Mouse (Mus musculus) ZHBTc4 (cell line): ENCODE measurements at regions not wholly inside any gene's neighbourhood (a gene's known extent, or its start where the extent isn't known, plus 50 kb on each side); places are given as distances from the start of the nearest gene placed in this dataset.
A peak's percentile ranks its signal among the peaks of the same experiment; 100 is the strongest.

Experiments used
- DNase-seq: peaks from one replicate; pipeline ENCODE4 v3.0.0-alpha.2; 2011; ENCODE audit warnings: low read depth, low spot score

DNA sequence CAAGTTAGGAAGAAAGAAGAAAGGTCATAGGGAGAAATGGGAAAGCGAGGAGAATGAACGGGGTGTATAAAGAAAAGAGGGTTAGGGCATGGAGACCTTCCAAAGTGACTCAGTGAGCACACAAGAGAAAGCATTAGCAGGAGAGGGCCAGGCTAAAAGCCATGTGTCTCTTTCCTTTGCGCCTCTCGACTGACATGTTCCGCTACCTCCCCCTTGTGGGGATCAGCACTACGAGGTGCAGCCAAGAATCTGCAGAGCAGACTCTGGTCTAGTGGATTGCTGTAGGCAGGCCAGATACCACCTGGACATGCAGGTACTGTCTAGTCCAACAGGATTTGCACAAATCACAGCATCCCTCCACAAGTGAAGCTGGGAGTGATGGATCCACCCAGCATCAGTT lies 54.0 kb downstream of the Kcna5 start:
- DNase-seq = peak; percentile 17

DNA sequence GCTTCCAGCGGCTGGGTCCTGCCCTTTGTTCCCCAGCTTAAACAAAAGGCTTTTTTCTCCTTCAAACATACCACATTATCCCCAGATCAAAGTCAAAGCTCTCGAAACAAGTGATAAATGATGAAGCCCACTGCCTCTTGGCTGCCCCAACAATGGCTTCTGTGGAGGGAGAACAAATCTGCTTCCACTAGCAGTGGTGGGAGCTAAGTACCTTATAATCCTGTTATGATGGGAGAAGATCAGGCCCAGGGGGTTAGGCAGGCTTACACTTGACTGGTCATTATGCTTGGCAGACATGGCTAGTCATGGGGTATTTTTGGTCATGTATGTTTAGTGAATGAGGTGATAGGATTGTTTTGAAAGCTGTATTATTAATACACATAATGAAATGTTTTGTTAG lies 57.7 kb downstream of the Kcna5 start:
- no peak for DNase-seq

DNA sequence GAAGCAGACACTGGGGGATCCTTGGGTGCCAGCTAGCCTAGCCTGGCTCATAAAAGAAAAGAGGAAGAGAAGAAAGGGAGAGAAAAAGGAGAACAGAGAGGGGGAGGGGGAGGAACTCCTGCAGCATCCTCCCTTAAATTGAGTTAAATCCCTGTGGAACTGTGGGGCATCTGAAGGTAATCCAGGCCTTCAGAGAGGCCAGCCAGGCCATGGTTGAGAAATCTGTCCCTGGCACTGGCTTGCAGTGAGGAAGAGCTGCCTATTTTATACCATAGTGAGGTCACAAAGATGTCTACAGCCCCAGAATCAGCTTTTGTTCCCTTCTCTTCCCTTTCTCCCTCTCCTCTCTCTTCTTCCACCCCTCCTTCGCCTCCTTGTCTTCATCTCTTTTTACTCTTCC lies 58.5 kb downstream of the Kcna5 start:
- DNase-seq = no peak

DNA sequence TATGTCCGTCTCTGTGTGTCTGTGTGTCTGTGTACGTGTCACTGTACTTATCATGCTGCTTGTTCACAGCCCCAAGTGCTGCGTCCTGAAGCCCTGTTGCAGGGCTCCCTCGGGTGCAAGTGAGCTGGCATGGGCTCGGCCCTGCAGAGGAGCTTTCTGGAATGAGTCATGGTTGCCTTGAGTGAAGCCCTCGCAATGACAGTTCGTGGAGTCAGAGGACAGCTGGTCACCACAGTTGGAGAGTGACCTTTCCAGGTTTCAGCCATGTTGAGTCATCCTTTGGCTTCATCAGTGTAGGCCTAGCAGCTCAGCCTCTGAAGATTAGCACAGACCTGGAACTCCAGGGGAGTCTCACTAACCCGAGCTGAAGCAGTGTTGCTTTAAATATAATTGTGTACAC lies 59.7 kb downstream of the Kcna5 start:
- DNase-seq = no peak

DNA sequence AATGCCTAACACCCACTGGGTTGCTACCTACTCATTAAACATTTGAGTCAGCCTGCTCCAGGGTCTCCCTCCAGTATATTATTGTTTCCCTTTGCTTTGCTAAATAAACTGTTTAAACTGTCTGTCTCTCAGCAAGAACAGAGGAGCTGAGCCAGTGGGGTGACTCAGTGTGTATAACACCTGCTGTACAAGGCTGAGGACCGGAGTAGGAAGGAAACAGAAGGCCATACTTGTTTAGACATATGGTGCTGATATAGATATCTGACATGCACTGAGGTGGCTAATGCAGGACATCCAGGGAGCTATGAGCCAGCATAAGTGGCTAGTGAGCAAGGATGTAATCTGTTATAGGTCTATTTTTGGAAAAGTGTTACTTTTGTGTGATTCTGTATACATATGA lies 81.5 kb downstream of the Kcna5 start:
- no peak for DNase-seq

DNA sequence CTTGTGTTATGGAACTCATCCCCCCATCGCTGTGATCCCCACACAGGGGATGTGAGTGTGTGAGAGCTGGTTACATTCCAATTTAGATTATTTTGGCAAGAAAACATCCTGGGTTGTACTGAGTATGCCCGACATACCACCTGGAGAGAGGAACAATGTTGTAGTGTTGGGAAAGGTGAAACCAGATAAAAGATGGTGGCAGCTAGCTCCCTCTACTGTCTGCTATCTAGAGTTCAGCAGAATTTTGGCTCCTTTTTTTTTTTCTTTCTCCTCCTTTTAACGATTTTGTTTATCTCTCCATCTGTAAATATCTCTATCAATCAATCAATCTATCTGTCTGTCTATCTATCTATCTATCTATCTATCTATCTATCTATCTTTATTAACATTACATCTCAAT lies 89.7 kb downstream of the Kcna5 start:
- DNase-seq = peak; percentile 26

DNA sequence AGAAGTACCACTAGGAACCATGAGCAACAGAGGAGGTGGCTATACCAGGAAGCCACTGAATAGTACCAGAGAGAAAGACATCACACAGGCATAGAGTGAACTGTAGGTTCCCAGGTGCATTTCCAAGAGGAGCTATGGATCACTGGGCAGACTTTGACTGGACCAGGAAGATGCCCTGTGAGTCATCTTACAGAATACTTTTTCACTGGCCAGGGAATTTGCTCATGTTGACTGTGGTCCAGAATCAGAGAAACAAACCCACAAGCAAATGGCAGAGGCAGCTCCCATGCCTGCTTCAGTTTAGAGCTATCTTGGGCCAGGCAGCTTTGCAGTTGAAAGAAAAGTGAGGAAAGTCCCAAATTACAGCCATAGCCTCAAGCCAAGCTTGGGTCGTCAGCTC lies 95.0 kb downstream of the Kcna5 start:
- no peak for DNase-seq

DNA sequence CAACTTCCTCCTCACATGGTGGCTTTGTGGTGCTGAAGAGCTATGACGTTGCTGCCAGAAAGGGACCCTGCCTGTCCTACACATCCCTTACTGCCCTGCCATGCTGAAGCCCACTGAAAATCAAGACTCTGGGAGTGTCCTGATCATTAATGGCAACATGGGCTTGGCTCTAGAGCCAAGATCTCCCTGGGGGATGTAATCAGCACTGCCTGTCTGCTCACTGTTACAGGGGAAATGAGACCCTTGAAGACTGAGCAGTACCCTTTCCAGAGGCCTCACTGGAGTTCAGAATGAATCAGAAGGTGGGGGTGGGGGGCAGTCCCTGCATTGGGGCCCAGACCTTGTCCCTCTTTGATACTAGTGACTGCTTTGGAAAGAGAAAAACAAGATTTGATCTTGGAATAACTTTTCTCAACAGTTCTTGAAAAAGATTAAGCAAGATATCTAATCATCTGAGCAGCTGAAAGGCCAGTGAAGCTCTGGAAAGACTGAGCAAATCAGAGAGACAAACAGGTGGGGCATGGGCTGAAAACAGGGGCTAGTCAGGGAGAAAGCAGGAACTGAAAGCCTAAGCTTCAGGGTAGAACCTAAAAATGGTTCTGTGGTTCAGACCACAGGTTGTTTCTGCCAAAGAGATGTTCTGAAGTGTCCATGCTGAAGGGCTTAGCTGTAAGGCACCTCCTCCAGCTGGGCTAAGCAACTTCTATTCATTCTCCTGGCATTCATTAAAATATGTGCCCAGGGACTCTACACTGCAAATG lies 97.1 kb downstream of the Kcna5 start:
- no peak for DNase-seq

DNA sequence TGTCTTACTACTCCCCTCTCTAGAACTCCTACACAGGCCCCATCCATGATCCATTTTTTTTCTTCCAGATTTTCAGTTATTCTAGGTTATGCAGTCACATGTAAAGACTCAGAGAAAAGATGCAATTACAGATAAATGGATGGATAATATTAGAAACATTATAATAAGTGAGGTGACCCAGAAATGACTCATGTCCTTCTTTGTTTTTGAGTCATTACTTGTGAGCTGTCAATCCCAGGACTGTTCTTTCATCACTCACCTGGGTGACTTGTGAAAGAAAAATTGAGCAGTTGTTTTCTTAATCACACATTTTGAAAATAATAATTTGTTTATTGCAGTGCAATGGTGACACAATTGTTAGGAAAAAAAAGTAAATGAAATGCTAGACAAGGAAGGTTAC lies 108.0 kb downstream of the Kcna5 start:
- no peak for DNase-seq

DNA sequence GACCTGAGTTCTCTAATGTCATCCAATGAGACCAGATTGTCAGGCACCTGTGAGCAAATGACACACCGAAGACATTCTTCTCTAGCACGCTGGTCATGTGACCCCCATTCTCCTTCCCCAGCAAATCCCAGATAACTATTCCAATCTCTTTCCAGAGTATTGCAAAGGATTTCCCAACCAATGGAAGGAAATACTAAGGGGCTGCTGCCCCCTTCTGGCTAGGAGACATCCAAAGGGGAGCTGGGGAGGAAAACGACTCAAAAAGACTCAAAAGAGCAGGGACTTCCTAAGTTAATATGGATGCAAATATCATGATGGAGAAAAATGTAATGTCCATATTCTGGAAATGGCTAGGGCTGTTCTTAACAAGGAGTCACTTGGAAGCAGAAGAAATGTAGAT lies 129.5 kb downstream of the Kcna5 start:
- DNase-seq = peak; percentile 22

DNA sequence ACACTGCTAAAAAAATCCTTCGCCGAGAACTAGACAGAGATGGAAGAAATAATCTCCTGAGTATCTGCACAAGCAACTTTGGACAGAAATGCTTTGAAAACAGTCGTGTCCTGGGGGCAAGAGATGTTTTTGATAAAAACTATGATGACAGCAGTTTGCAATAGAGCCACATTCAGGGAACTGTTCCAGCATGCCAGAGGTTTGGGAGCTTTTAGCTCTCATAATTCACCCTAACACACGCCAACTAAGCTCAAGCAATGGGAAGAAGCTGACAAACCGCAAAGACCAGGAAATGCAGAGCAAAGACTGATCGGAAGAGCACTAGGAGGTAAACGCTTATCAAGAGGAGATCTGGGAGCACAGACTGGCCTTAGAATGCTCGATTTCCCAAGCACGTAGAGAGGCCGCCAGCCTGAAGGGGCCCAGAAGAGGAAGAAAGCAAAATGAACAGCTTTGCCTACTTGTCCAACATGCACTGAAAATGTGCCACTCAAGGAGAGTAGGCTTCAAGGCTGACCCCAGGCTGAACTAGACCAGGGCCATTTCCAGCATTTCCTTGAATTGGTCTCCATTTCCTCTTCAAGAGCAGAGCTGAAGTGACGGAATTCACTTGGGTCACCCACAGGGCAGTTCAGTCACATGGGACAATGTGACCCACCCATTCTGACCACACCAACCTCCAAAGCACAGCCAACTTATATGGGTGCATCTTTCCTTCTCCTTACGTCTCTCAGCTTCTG lies 130.7 kb downstream of the Kcna5 start:
- DNase-seq = no peak

DNA sequence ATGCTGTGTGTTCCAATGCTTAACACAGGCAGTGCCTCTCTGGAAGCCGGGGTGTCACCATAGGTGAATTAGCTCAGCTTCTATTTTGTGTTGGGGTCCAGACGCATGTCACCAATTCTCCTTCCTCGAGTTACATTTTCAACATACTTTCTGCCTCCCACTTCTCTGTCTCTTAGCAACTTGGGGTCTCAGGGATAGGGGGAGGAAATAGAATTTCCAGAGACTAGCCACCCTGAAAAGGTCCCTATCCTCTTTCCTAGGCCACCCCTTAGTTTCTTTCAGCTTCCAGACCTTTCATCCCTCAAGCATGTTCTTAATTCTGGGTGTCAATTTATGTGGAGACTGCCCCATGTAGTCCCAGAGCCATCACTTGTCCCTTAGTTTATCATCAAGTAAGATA lies 135.6 kb downstream of the Kcna5 start:
- no peak for DNase-seq

DNA sequence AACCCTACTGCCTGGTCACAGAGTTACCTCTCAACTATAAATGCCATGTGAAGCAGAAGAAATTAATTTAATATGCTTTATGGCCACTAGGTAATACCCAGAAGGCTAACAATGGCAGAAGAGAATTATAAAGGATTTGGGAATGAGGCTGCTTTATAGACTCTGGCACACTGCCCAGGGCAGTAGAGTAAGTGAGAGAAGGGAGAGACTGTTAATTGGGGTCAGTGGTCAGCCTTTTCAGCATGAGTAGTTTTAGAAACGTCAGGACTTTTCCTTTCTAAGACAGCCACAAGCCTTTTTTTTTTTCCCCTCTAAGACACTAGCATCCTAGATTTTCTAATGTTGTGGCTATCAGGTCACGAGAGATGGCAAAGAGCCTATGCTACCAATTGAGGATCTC lies 136.6 kb downstream of the Kcna5 start:
- no peak for DNase-seq

DNA sequence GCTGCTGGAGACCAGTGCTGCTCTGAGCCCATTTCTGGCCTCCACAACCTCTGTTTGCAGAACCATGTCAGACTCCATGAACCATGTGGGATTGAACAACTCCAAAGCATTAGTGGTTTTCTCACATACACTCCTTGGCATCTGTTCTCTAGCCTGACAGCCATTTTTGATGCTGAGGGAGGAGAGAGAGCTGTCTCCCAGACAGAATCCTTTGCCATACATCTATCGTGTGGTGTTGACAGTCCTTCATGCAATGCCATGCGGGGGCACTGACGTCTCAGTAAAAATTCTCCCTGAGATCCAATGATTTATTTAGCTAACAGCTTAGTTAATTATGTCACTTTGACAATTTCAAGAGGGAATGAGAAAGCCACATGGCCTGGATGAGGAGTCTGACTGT lies 140.2 kb downstream of the Kcna5 start:
- DNase-seq = no peak

DNA sequence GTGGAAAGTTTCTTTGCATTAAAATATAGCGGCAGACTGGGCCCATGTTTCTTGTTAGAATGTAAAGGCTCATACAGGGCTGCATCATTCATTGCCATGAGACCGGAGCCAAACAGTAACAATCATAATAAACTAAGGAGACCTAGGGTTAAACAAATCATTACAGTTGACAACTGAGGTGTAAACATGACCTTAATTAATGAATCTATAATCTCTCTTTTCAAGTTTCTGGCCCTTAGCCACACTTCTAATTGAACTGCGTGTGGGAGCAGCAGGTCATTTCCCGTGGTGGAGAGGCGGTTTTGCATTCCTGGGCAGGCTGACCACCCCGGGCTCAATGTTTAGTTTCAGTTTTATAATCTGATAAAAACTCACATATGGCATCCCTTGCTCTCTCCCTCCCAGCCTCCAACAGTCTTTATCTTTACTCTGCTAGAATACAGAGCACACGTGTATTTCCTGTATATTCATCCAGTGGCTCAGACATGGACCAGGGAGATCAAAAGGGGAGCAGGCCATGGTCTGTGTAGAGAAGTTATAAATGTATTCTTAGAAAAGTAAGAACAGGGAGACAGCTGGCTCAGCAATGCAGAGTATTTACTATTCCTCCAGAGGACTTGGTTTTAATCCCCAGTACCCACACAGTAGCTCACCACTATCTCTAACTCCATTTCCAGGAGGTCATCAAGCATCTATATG lies 141.0 kb downstream of the Kcna5 start:
- DNase-seq = no peak

DNA sequence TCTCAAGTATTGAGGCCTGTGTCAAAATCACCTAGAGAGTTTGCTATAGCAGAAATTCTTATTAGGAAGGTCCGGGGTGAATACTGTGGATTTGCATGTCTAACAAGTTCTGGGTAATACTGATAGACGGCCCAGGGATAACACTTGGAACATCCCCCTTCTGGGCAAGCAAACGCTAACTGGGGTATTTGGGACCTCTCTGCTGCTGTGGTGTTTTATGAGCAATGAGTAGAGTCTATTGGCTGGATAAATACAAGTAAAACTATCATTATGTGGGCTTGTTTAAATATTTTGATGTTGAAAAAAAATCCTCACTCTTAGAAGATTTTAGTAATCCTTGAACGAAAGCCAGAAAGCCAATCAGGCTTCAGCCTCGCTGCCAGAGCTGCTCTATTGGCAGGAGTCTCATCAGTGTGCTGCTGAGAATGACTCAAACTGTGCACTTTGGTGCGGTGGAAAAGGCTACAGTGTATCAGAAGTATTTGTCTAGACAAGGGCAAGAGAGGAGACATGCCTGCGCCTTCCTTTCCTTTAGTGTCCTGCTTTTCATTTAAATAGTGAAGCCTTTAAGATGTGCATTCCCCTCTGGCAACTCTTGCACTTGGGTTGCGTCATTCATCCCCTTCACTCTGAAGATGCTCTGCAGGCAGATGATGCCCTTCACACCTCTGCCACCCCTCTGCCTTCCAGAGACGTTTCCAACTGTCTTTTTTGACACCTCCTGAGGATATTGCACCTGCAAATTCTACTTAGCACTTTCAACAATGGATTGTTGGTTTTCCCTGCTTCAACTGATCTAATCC lies 150.8 kb downstream of the Kcna5 start:
- DNase-seq = no peak

DNA sequence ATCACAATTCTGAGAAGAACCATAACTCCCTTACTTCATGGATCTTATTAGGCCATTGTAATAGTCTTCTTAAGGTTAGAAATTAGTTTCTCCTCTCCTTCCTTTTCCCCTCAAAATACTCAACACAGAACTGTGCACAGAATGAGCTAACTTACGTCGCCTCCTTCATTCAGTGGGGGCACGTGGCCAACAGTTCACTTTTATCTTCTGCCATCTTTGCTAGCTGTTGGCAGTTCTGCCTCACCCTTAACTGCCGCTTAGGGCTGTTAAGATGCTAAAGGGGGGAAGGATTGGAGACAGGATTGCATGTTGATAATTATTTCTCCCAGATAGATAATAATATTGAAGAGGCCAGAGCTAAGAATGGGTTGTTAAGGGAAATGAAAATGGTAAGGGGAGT lies 158.0 kb downstream of the Kcna5 start:
- DNase-seq = no peak

DNA sequence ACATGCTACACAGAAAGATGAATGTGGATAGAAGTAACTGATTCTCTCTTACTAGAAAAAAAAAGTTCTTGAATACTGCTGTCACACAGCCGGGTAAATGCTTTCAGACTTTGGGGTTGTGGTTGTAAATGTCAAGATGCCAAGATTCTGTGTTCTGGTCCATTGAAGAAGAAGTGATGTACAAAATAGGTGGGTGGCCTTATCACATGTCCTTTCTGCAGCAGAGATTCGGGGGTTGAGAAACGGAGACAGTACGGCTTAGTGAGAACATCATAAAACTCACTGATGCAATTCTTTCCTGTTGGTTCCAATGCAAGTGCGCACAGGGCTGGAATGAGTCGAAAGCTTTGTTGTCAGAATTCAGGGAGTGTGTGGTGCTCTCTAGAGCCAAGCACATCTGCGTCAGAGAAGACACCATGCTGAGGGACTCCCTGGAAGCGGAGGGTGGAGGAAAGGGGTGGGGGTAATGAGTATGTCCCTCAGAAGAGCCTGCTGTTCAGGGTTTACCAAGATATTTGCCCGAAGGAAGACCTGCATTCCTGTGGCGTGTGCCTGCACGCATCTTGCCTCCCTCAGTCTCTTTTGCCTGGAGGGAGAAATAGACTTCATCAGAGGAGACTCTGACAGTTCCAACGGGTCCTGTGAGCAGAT lies 160.1 kb downstream of the Kcna5 start:
- DNase-seq = peak; percentile 4

DNA sequence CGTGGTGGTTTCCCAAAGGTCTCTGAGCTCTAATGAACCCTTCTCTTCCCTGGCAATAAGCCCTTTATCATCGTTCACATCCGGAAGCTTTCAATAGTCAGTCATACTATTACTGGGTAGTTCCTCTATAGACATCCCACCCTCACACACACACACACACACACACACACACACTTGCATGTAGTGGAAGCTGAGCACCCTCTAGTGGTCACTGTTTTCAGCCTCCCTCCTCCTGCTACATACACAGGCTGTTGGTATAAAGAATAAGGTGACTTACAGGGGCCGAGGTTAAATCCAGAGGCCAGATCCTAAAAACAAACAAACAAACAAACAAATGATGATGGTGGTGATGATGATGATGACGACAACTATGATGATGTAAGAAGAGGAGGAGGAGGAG lies 163.2 kb downstream of the Kcna5 start:
- DNase-seq = peak; percentile 36

DNA sequence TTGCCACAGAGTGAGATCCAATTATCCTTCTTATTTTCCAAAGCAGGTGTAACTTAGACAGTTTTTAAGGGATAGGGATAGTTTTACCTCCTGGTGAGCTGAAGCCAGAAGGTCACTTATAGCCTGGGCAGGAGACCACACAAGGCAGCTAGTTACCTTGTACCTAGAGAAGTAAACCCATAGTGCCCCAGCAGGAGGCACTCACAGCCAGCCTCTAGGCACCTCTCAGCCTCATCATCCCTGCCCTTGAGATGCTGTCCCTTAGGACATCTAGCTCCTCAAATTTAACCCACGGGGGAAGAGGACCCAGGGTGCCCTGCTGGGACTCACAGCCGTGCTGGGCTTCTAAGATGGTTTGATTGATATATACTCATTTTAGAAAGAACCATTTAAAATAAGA lies 163.7 kb downstream of the Kcna5 start:
- no peak for DNase-seq

DNA sequence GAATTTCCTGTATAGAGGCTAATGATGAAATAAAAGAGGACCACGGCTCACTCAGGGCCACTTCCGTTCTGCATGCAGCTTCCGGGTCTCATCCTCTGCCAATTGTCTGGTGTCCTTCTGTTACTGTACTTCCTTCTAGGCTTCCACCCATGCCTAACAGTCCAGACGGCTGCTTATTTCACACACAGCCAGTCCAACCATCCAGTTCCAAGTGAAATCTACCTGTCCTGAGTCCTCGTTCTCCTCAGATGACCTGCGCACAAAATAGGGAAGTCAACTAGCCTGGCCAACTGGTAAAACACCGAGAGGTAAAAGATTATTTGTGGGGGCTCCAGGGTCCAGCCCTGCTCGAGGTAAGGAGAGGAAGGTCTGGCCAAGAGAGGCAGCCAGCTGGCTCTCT lies 169.7 kb downstream of the Kcna5 start:
- DNase-seq = no peak
